Mouse (Mus musculus) testis, adult 2 months (tissue): ENCODE results near the gene Gm10447. TPM values are rescaled to one million over a fixed set of nuclear protein-coding genes. Genes with fewer than 3 reads are reported as not detected.

ENCODE experiments used
- H3K27ac ChIP-seq: fragments of 200-500 bp; 2 replicates; pipeline ENCODE4 v1.5.1; 2012; ENCODE audit warnings: low read depth, low read length; ENCODE audit not compliant: control insufficient read depth, insufficient read depth
- H3K27me3 ChIP-seq: fragments of 200-500 bp; 2 replicates; pipeline ENCODE4 v1.6.1; 2012; ENCODE audit warnings: mild to moderate bottlenecking, low read length, moderate library complexity; ENCODE audit not compliant: control insufficient read depth, insufficient read depth
- H3K36me3 ChIP-seq: fragments of 200-500 bp; 2 replicates; pipeline ENCODE4 v1.6.1; 2012; ENCODE audit warnings: mild to moderate bottlenecking, low read length; ENCODE audit not compliant: control insufficient read depth, insufficient read depth
- H3K4me1 ChIP-seq: fragments of 200-500 bp; 2 replicates; pipeline ENCODE4 v1.6.1; 2012; ENCODE audit warnings: low read length; ENCODE audit not compliant: control insufficient read depth, insufficient read depth
- H3K4me3 ChIP-seq: fragments of 200-500 bp; 2 replicates; pipeline ENCODE4 v1.5.1; 2012; ENCODE audit warnings: low read depth, mild to moderate bottlenecking, low read length, moderate library complexity, mixed read lengths; ENCODE audit not compliant: control insufficient read depth
- CTCF ChIP-seq: fragments of 200-500 bp; IDR thresholded peaks from 2 replicates; pipeline ENCODE4 v1.5.1; 2012; ENCODE audit warnings: low read depth, mild to moderate bottlenecking, inconsistent platforms, low read length, moderate library complexity; ENCODE audit not compliant: control insufficient read depth, insufficient read depth, insufficient replicate concordance
- POLR2A ChIP-seq: fragments of 200-500 bp; IDR thresholded peaks from 2 replicates; pipeline ENCODE4 v1.6.1; 2012; ENCODE audit warnings: low read depth, mild to moderate bottlenecking, inconsistent platforms, low read length, moderate library complexity; ENCODE audit not compliant: control insufficient read depth
- polyA plus RNA-seq: library from polyadenylated mRNA; depleted of rRNA; stranded (reverse); fragments of >200 nt; gene quantifications from 2 replicates; pipeline ENCODE4 v1.2.3, GENCODE M21; 2012

Gene Gm10447
- polyA plus RNA-seq, 1 experiment, result 0.05 TPM

GRCm38 (mm10) chr11:53495417-53495816, 38.5 kb upstream of the Gm10447 start:
- TF ChIP-seq CTCF, result no peak
- TF ChIP-seq POLR2A, result no peak
- H3K27me3 ChIP-seq, result no peaks in the 10 kb centered on the region
- H3K27ac ChIP-seq, result no peak overlapping the region
- H3K36me3 ChIP-seq, result no peaks in the 10 kb centered on the region
- H3K4me1 ChIP-seq, result no peaks in the 10 kb centered on the region
- H3K4me3 ChIP-seq, result no peak overlapping the region

GRCm38 (mm10) chr11:53493243-53493955, 36.5 kb upstream of the Gm10447 start:
- Histone ChIP-seq H3K36me3 (no peaks in the 10 kb centered on the region), H3K27me3 (no peaks in the 10 kb centered on the region), H3K4me3 (no peak overlapping the region), H3K27ac (no peak overlapping the region), H3K4me1 (no peaks in the 10 kb centered on the region)
- TF ChIP-seq CTCF (no peak), POLR2A (no peak)

- no peaks in the 10 kb centered on the region; the same call in 1 of the 2 replicates for H3K4me1 ChIP-seq
- TF ChIP-seq CTCF (no peak), POLR2A (no peak)
- H3K27me3 ChIP-seq, result no peaks in the 10 kb centered on the region
- H3K4me3 ChIP-seq, result no peak overlapping the region
- no peaks in the 10 kb centered on the region for H3K36me3 ChIP-seq
- no peak overlapping the region for H3K27ac ChIP-seq
Measured at GRCm38 (mm10) chr11:53491954-53492401, 35.1 kb upstream of the Gm10447 start.

- H3K4me1 ChIP-seq, result no peaks in the 10 kb centered on the region; the same call in 1 of the 2 replicates
- H3K27ac ChIP-seq, result no peak overlapping the region
- no peaks in the 10 kb centered on the region for H3K27me3 ChIP-seq
- TF ChIP-seq CTCF (no peak), POLR2A (no peak)
- H3K4me3 ChIP-seq, result no peak overlapping the region
- H3K36me3 ChIP-seq, result no peaks in the 10 kb centered on the region
Measured at GRCm38 (mm10) chr11:53489421-53489820, 32.5 kb upstream of the Gm10447 start.

- no peaks in the 10 kb centered on the region; the same call in 1 of the 2 replicates for H3K4me1 ChIP-seq
- H3K27ac ChIP-seq, result no peak overlapping the region
- no peaks in the 10 kb centered on the region for H3K36me3 ChIP-seq
- no peak for TF ChIP-seq CTCF
- TF ChIP-seq POLR2A, result no peak
- H3K4me3 ChIP-seq, result no peak overlapping the region
- no peaks in the 10 kb centered on the region for H3K27me3 ChIP-seq
Measured at GRCm38 (mm10) chr11:53489007-53489406, 32.1 kb upstream of the Gm10447 start.

- Histone ChIP-seq H3K36me3 (no peaks in the 10 kb centered on the region), H3K4me1 (no peaks in the 10 kb centered on the region; the same call in 1 of the 2 replicates), H3K4me3 (peak overlapping the region; percentile 19), H3K27me3 (no peaks in the 10 kb centered on the region), H3K27ac (no peak overlapping the region)
- TF ChIP-seq CTCF (no peak), POLR2A (no peak)
Measured at GRCm38 (mm10) chr11:53486822-53487594, 30.1 kb upstream of the Gm10447 start.

- TF ChIP-seq POLR2A (no peak), CTCF (no peak)
- Histone ChIP-seq H3K4me3 (no peak overlapping the region), H3K27ac (no peak overlapping the region), H3K36me3 (no peaks in the 10 kb centered on the region), H3K27me3 (no peaks in the 10 kb centered on the region), H3K4me1 (no peaks in the 10 kb centered on the region; the same call in 1 of the 2 replicates)
Measured at GRCm38 (mm10) chr11:53486351-53486750, 29.4 kb upstream of the Gm10447 start.
